Mouse (Mus musculus): ENCODE measurements at regions not wholly inside any gene's neighbourhood (a gene's known extent, or its start where the extent isn't known, plus 50 kb on each side); places are given as distances from the start of the nearest gene placed in this dataset.

- DNase-seq (ENCODE audit: low spot score) = no peak
Observed at GRCm38 (mm10) chr7:58557535-58557934, 98.4 kb upstream of the Atp10a start.

- DNase-seq (ENCODE audit: low spot score) = no peak
Observed at GRCm38 (mm10) chr7:58568807-58569206, 87.2 kb upstream of the Atp10a start.

- peak; percentile 12 for DNase-seq (ENCODE audit: low spot score)
Observed at GRCm38 (mm10) chr7:58584241-58584820, 71.6 kb upstream of the Atp10a start.

GRCm38 (mm10) chr7:58585626-58586256, 70.2 kb upstream of the Atp10a start:
- DNase-seq (ENCODE audit: low spot score) = no peak

- no peak for DNase-seq (ENCODE audit: low spot score)
Observed at GRCm38 (mm10) chr7:58595951-58596350, 60.0 kb upstream of the Atp10a start.

All from c-Kit-positive CD71-positive TER-119-positive erythroid progenitor cells, embryonic 14.5 days (primary cell).